Mouse (Mus musculus) forebrain, embryonic 16.5 days (tissue): ENCODE measurements around the gene Ccnf. TPM values are rescaled to one million over a fixed set of nuclear protein-coding genes. Genes with fewer than 3 reads are reported as not detected.

ENCODE experiments used
- ATAC-seq: fragments of 200-750 bp; cut with Nextera tagmentation; 2 replicates; pipeline ENCODE4 v1.8.0; 2017; ENCODE audit warnings: mild to moderate bottlenecking, moderate library complexity
- H3K27ac ChIP-seq: fragments of 300-500 bp; sonication (generic); 2 replicates; pipeline ENCODE4 v1.5.1; 2014; ENCODE audit warnings: low read length, control low read depth
- H3K27me3 ChIP-seq: fragments of 300-500 bp; sonication (generic); replicated peaks from 2 replicates; pipeline ENCODE4 v1.6.1; 2014; ENCODE audit warnings: low read length; ENCODE audit not compliant: control insufficient read depth, insufficient read depth
- H3K36me3 ChIP-seq: fragments of 300-500 bp; sonication (generic); 2 replicates; pipeline ENCODE4 v1.6.1; 2014; ENCODE audit not compliant: control insufficient read depth, insufficient read depth
- H3K4me1 ChIP-seq: fragments of 300-500 bp; sonication (generic); replicated peaks from 2 replicates; pipeline ENCODE4 v1.6.1; 2014; ENCODE audit warnings: low read length; ENCODE audit not compliant: control insufficient read depth, insufficient read depth
- H3K4me2 ChIP-seq: fragments of 300-500 bp; sonication (generic); 2 replicates; pipeline ENCODE4 v1.6.1; 2014; ENCODE audit warnings: mild to moderate bottlenecking, low read length, control low read depth
- H3K4me3 ChIP-seq: fragments of 300-500 bp; sonication (generic); replicated peaks from 2 replicates; pipeline ENCODE4 v1.5.1; 2014; ENCODE audit warnings: mild to moderate bottlenecking, low read length, control low read depth
- H3K9ac ChIP-seq: fragments of 300-500 bp; sonication (generic); replicated peaks from 2 replicates; pipeline ENCODE4 v1.6.1; 2014; ENCODE audit warnings: low read depth, low read length, control low read depth
- H3K9me3 ChIP-seq: fragments of 300-500 bp; sonication (generic); 2 replicates; pipeline ENCODE4 v1.6.1; 2016; ENCODE audit warnings: low read length; ENCODE audit not compliant: control insufficient read depth
- WGBS: fragments of 180-500 bp; shearing (Covaris S2); extraction: QIAGEN DNeasy Blood & Tissue Kit; methylation state at CpG from one replicate; pipeline ENCODE4 v1.1.7; 2014; 5-methylcytosine and 5-hydroxymethylcytosine counted together
- polyA plus RNA-seq: library from polyadenylated mRNA; unstranded; fragments of >200 nt; fragmentation: Nextera tagmentation; extraction: Ambion mirVana; gene quantifications from 2 replicates; pipeline ENCODE4 v1.2.1, GENCODE M21; 2015

Ccnf gene
- polyA plus RNA-seq, 1 experiment from 2014 or later: 26.0 TPM

DNA sequence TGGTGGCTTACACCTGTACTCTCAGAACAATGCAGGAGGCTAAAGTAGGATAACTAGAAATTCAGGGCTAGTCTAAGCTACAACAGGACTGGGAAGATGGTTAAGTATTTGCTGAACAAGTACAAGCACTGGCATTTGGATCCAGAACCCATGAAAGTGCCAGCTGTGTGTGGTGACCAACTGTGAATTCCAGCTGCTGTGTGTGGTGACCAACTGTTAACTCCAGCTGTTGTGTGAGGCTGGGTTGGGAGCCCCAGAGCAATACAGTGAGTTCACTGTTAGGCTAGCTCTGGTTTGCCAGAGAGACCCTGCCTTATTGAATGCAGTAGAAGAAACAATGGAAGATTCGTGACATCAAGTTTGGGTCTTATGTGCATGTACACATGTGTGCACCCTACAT lies 14.8 kb downstream of the Ccnf start:
- no peak overlapping the region for H3K27ac ChIP-seq
- H3K4me1 ChIP-seq: no peaks in the 10 kb centered on the region
- H3K9ac ChIP-seq: no peak overlapping the region
- no peak overlapping the region for H3K4me3 ChIP-seq
- no peak for ATAC-seq
- 97% methylated on average over 1 of the region's 1 CpGs for WGBS
- H3K36me3 ChIP-seq: peaks cover 10% of the 10 kb centered on the region
- H3K4me2 ChIP-seq: no peak overlapping the region
- no peaks in the 10 kb centered on the region for H3K27me3 ChIP-seq
- no peaks in the 10 kb centered on the region for H3K9me3 ChIP-seq

DNA sequence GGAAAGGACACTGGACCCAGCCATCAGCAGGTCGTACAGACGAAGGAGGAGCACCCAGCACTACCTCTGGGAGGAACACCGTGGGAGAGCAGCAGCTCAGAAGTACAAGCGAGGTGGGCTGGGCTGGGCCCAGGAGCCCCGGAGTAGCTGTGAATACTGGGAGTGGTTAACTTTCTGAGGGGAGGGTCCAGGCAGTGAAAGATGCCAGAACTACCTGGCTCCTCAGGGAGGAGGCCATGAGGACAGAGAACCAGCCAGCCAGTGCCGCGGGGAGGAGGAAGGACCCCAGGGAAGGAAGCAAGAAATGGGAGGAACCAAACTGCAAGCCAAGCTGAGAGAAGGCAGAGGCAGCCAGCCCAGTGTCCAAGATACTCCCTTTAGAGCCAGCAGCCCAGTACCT lies 23.3 kb downstream of the Ccnf start:
- no peak overlapping the region for H3K27ac ChIP-seq
- H3K36me3 ChIP-seq: peaks cover 2% of the 10 kb centered on the region
- no peak overlapping the region for H3K4me2 ChIP-seq
- no peaks in the 10 kb centered on the region for H3K4me1 ChIP-seq
- no peaks in the 10 kb centered on the region for H3K27me3 ChIP-seq
- 87% methylated on average over 7 of the region's 7 CpGs for WGBS
- no peak for ATAC-seq
- H3K9ac ChIP-seq: no peak overlapping the region
- no peak overlapping the region for H3K4me3 ChIP-seq
- H3K9me3 ChIP-seq: no peaks in the 10 kb centered on the region

DNA sequence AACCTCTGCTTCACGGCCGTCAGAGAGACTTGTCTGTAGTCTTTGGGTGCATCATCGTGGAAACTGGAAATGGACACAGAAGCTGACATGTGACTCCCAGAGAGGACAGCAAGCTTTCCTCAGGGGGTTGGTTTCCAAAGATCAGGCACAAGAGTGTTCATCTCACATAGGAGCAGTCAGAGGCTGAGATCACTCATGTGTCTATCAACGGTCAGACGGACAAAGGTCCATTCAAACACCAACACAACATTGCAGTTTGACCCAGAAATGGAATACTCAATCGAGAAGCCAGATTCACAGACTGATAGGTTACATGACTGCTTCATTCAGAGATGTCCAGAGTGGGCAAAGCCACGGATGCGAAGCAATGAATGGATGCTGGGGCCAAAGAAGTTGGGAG lies 24.6 kb downstream of the Ccnf start:
- H3K4me1 ChIP-seq: no peaks in the 10 kb centered on the region
- no peaks in the 10 kb centered on the region for H3K9me3 ChIP-seq
- H3K27ac ChIP-seq: no peak overlapping the region
- H3K4me3 ChIP-seq: no peak overlapping the region
- H3K36me3 ChIP-seq: peaks cover 2% of the 10 kb centered on the region
- ATAC-seq: no peak
- WGBS: 88% methylated on average over 8 of the region's 8 CpGs
- no peaks in the 10 kb centered on the region for H3K27me3 ChIP-seq
- H3K9ac ChIP-seq: no peak overlapping the region
- H3K4me2 ChIP-seq: no peak overlapping the region

DNA sequence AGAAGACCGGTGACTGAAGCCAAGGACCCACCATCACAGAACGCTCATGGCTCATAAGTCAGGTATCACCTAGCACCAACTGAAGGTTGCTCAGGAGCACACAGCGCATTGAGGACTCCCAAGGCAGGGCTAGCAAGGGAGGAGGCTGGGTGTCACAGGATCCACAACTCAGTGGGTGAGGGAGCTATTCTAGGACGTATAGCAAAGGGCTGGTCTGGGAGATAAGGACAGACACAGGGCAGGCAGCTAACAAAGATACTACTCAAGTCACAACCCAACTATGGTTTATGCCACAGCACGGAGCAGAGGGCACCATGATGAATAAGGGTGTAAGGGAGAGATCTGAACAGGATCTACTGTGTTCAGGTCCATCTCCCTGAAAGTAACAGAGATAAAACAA lies 25.4 kb downstream of the Ccnf start:
- Histone ChIP-seq H3K4me2 (no peak overlapping the region), H3K4me3 (no peak overlapping the region), H3K9me3 (no peaks in the 10 kb centered on the region), H3K27ac (no peak overlapping the region), H3K9ac (no peak overlapping the region), H3K27me3 (no peaks in the 10 kb centered on the region), H3K36me3 (peaks cover 2% of the 10 kb centered on the region), H3K4me1 (0 out of 2 replicates have a peak, but pooled peaks cover 4% of the 10 kb centered on the region)
- 95% methylated on average over 5 of the region's 5 CpGs for WGBS
- ATAC-seq: no peak

DNA sequence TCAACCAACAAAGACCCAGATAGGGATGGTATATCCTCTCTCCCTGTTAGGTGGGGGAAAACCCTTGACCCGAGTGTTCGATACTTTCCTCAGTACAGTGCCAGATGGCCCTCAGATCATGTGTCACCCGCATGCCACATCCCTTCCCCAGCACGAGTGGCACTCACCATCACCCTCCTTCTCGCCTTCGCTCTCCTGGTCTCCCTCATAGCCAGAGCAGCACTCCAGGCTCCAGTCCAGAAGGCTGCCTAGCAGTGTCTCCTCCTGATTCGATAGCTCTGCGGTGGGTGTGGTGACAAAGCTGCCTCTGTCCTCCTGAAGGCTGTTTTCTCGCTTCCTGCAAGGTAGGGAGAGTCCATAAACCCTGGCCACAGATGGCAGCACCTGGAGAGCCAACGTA lies 26.5 kb downstream of the Ccnf start:
- H3K4me1 ChIP-seq: peaks cover 9% of the 10 kb centered on the region
- no peak overlapping the region for H3K9ac ChIP-seq
- no peak overlapping the region for H3K27ac ChIP-seq
- WGBS: 92% methylated on average over 10 of the region's 10 CpGs
- H3K4me2 ChIP-seq: no peak overlapping the region
- no peak overlapping the region for H3K4me3 ChIP-seq
- H3K36me3 ChIP-seq: no peaks in the 10 kb centered on the region; the same call in none of the 2 replicates
- no peaks in the 10 kb centered on the region for H3K9me3 ChIP-seq
- H3K27me3 ChIP-seq: no peaks in the 10 kb centered on the region
- ATAC-seq: no peak

DNA sequence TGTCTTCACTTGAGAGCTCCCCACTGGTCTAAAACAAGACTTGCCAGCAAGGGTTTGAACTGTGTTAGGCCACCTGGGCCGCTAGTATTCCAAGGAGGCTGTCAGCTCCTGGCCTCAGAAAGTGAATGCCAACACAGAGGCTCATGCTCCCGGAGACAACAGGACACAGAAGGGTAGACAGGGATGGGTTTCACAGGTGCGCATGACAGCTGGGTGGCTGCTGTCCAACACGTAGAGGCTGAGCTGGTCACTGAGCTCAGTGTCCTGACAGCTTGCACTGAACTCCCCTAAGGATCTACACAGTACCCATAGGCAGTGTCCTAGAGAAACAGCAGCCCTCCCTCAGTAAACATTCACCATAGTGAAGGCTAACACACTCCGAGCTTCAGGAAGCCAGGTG lies 27.8 kb downstream of the Ccnf start:
- H3K36me3 ChIP-seq: no peaks in the 10 kb centered on the region; the same call in none of the 2 replicates
- 88% methylated on average over 5 of the region's 5 CpGs for WGBS

DNA sequence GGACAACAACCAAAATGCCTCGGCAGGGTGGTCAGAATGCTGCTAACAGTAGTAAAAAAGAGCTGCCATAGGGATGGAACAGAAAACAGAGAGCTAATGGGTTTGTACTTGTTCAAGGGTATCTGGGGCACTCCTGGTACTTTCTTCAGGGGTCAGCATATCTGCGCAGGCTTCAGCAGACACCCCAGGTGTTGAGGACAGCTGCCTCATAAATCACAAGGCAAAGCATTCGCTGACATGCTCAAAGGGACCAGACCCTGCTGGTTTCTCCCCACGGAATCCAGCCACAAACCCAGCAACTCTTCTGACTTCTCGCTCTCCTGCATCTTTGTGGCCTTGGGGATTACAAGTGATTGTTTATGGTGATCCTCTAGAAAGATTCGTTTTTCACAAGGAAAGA lies 28.6 kb downstream of the Ccnf start:
- no peak overlapping the region for H3K9ac ChIP-seq
- ATAC-seq: no peak
- 78% methylated on average over 6 of the region's 6 CpGs for WGBS
- H3K9me3 ChIP-seq: no peaks in the 10 kb centered on the region
- no peak overlapping the region for H3K27ac ChIP-seq
- H3K27me3 ChIP-seq: no peaks in the 10 kb centered on the region
- no peak overlapping the region for H3K4me3 ChIP-seq
- peaks cover 14% of the 10 kb centered on the region for H3K4me1 ChIP-seq
- no peaks in the 10 kb centered on the region; the same call in none of the 2 replicates for H3K36me3 ChIP-seq
- no peak overlapping the region for H3K4me2 ChIP-seq

More for the DNA sequence above, 27.8 kb downstream of the Ccnf start:
- Histone ChIP-seq H3K4me2 (no peak overlapping the region), H3K4me3 (no peak overlapping the region), H3K9me3 (no peaks in the 10 kb centered on the region), H3K27me3 (no peaks in the 10 kb centered on the region), H3K4me1 (peaks cover 14% of the 10 kb centered on the region), H3K27ac (no peak overlapping the region), H3K9ac (no peak overlapping the region)
- ATAC-seq: no peak

DNA sequence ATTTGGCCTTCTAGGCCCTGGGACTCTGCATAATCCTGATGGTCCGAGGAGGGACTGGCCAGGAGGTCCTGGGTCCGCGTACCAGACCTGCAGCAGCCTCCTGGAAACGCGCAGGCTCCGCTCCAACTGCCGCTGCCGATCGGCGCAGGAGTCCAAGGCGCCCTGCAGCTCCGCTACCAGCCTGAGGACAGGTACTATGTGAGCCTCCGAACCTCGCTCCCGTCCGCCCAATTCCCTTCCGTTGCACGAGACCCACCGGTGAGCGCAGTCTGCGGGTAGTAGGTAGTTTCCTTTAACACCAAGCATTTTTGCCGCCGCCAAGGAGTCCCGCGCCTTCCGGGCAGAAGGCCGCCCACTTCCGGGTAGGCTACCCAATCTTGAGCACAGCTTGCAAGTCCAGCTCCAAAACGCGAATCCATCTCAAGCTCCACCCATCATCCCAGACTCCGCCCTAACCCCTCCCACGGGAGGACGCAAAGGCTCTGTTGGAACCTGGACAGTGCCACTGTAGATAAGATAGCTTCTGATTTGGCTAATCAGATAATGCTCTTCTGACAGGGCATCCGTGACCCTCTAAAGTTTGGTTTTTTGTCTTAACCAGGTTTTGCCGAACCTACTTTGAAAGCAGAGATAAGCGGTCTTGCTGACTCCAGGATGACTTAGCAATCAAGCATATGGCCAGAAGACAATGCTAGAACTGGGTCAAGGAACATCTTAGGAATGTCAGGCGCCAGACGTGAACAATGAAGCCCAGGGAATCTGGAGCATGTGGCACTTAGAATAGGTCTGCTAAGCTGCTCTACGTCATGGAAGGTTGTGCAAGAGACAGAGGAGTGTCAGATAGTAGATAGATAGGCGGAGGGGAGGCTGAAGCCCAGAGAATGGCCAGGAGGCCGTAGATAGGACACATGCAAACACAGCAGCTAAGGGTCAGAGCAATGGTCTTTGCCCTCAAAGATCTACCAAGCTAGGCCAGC lies 30.6 kb downstream of the Ccnf start, which contains the start of gene Tedc2:
Gene Tedc2, minus strand, starts transcription at position 417 of the 977 bp plus-strand sequence.
- Histone ChIP-seq H3K4me2 (peak within 1 kb of the TSS; percentile 96), H3K36me3 (peaks cover 3% of the 10 kb centered on the region), H3K9me3 (no peaks in the 10 kb centered on the region), H3K9ac (peak within 1 kb of the TSS; percentile 74), H3K27ac (peak within 1 kb of the TSS; percentile 38; the same call in 1 of the 2 replicates), H3K4me3 (peak within 1 kb of the TSS; percentile 88), H3K4me1 (peaks cover 14% of the 10 kb centered on the region), H3K27me3 (no peaks in the 10 kb centered on the region)
- WGBS: 5% methylated on average over 41 of the region's 41 CpGs
- peak; percentile 97 for ATAC-seq

DNA sequence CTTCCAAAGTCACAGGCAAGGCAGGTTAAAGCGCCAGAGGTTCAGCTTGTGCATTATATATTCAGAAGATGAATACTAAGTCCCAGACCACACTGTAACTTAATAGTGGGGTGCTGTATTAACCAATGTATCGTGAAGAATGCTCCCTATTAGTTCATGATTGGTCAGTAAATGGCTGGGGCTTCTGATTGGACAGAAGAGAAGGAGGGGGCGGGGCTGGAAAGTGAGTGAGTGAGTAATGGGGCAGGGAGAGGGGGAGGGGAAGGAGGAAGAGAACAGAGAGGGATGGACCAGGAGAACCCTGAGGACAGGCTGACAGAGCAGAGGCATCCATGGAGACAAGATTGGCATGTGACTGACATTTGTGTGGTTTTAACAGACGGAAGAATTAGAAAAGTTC lies 34.4 kb downstream of the Ccnf start:
- H3K4me2 ChIP-seq: no peak overlapping the region
- peaks cover 19% of the 10 kb centered on the region for H3K4me1 ChIP-seq
- no peak overlapping the region for H3K27ac ChIP-seq
- 0 out of 2 replicates have a peak, but pooled peaks cover 5% of the 10 kb centered on the region for H3K36me3 ChIP-seq
- H3K27me3 ChIP-seq: no peaks in the 10 kb centered on the region
- 70% methylated on average over 4 of the region's 4 CpGs for WGBS
- no peaks in the 10 kb centered on the region for H3K9me3 ChIP-seq
- H3K9ac ChIP-seq: no peak overlapping the region
- ATAC-seq: no peak
- H3K4me3 ChIP-seq: no peak overlapping the region
